ENCODE assay signal across 20 mouse cellular contexts in the genomic region with DNA sequence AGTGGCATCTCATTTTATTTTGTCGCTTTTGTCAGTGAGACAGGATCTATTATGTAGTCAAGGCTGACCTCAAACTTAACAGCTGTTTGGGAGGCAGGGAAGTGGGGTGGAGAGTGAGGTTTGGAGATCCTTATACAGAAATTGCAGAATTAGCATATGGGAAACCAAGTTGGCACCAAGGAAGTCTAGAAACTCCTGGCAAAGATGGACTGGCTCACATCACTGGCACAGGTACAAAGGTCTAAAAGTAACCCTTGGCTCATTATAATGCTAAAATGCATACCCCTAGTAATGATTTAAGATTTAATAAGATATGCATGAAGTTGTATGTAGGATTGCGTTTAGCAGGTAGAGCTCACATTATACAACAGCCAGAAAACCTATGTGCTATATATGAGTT.
"Had no signal": no experiment of that assay in that cellular context is flagged by ENCODE, and none has a peak within 500 bp of the region (broad histone marks: within the 10 kb centered on the region; RNA-seq: fewer than 3 reads in every experiment).

No protein-coding gene starts in this region.

- H3K9ac ChIP-seq: intestine, embryonic 15.5 days; limb, embryonic 12.5 days; limb, embryonic 15.5 days; liver, embryonic 13.5 days; midbrain, embryonic 12.5 days; midbrain, embryonic 15.5 days; neural tube, embryonic 12.5 days; neural tube, embryonic 15.5 days had no signal

- H3K4me1 ChIP-seq: intestine, embryonic 15.5 days; limb, embryonic 12.5 days; limb, embryonic 15.5 days; liver, embryonic 13.5 days; midbrain, embryonic 12.5 days; midbrain, embryonic 15.5 days; neural tube, embryonic 12.5 days; neural tube, embryonic 15.5 days had no signal

- H3K4me3 ChIP-seq: intestine, embryonic 15.5 days; limb, embryonic 12.5 days; limb, embryonic 15.5 days; liver, embryonic 13.5 days; midbrain, embryonic 12.5 days; midbrain, embryonic 15.5 days; neural tube, embryonic 12.5 days; neural tube, embryonic 15.5 days had no signal

- H3K9me3 ChIP-seq: intestine, embryonic 15.5 days; limb, embryonic 12.5 days; limb, embryonic 15.5 days; liver, embryonic 13.5 days; midbrain, embryonic 12.5 days; midbrain, embryonic 15.5 days; neural tube, embryonic 12.5 days; neural tube, embryonic 15.5 days had no signal

- DNase-seq: left cerebral cortex, postnatal 4 days; liver, embryonic 13.5 days; lung, adult 2 months; lung, postnatal 14 days; lung, postnatal 4 days; right cerebral cortex, adult 18-20 months; right cerebral cortex, postnatal 14 days; right cerebral cortex, postnatal 4 days; thymus, adult 2 months; thymus, postnatal 14 days; thymus, postnatal 4 days had no signal

- H3K4me2 ChIP-seq: intestine, embryonic 15.5 days; limb, embryonic 12.5 days; limb, embryonic 15.5 days; liver, embryonic 13.5 days; midbrain, embryonic 12.5 days; midbrain, embryonic 15.5 days; neural tube, embryonic 12.5 days; neural tube, embryonic 15.5 days had no signal

- H3K27ac ChIP-seq: intestine, embryonic 15.5 days; kidney, postnatal 0 days; limb, embryonic 12.5 days; limb, embryonic 15.5 days; liver, embryonic 13.5 days; midbrain, embryonic 12.5 days; midbrain, embryonic 15.5 days; neural tube, embryonic 12.5 days; neural tube, embryonic 15.5 days; stomach, postnatal 0 days had no signal

- H3K27me3 ChIP-seq: intestine, embryonic 15.5 days; limb, embryonic 12.5 days; limb, embryonic 15.5 days; liver, embryonic 13.5 days; midbrain, embryonic 12.5 days; midbrain, embryonic 15.5 days; neural tube, embryonic 12.5 days; neural tube, embryonic 15.5 days had no signal

- H3K36me3 ChIP-seq: intestine, embryonic 15.5 days; limb, embryonic 12.5 days; limb, embryonic 15.5 days; liver, embryonic 13.5 days; midbrain, embryonic 12.5 days; midbrain, embryonic 15.5 days; neural tube, embryonic 12.5 days; neural tube, embryonic 15.5 days had no signal

- ATAC-seq: intestine, embryonic 15.5 days; midbrain, embryonic 15.5 days had no signal
